25 mouse cellular contexts compared by ENCODE assay signal in the genomic region with DNA sequence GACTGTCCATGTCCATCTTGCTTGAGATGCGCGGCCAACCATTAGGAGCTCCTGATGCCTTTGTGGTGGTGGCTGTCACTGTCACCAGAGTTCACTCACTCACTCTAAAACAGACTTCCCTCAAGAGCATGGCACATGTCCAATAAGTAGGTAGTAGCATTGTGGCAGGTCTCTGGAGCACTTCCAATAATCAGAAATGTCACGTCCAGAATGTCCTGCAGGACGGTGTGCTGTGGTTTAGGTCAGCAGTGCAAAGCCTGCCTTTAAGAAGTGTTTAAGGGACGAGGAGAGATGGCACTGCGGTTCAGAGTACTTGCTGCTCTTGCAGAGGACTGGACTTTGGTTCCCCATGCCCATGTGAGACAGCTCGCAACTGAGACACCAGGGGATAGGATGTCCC.
DNase-seq lines count a peak whose midpoint lies in the region; ATAC-seq lines count a peak whose summit lies in the region.
"Had no signal": no experiment of that assay in that cellular context is flagged by ENCODE, and none has a peak within 500 bp of the region (broad histone marks: within the 10 kb centered on the region; RNA-seq: fewer than 3 reads in every experiment).

No protein-coding gene starts in this region.

- no peak overlapping the region for H3K4me2 ChIP-seq in heart, embryonic 13.5 days
- no peak overlapping the region for H3K4me2 ChIP-seq in heart, embryonic 16.5 days (ENCODE audit: low read depth, low read length)
- no peak overlapping the region for H3K4me2 ChIP-seq in kidney, embryonic 16.5 days (replicated peaks; ENCODE audit: low read depth, low read length)
- H3K4me2 ChIP-seq: embryonic facial prominence, embryonic 13.5 days; forebrain, embryonic 12.5 days; forebrain, embryonic 15.5 days; hindbrain, embryonic 12.5 days; hindbrain, embryonic 15.5 days had no signal

- H3K27ac ChIP-seq in heart, embryonic 13.5 days (replicated peaks) = peak overlapping the region; percentile 48
- H3K27ac ChIP-seq in heart, embryonic 16.5 days (ENCODE audit: low read length) = peak overlapping the region; percentile 80
- no peak overlapping the region for H3K27ac ChIP-seq in kidney, embryonic 16.5 days (ENCODE audit: low read length)
- H3K27ac ChIP-seq: embryonic facial prominence, embryonic 10.5 days; embryonic facial prominence, embryonic 13.5 days; forebrain, embryonic 12.5 days; forebrain, embryonic 15.5 days; hindbrain, embryonic 12.5 days; hindbrain, embryonic 15.5 days had no signal

- no peak for DNase-seq in heart, adult 11 months
- no peak for DNase-seq in heart, postnatal 4 days
- peak; percentile 13 for DNase-seq in kidney, postnatal 14 days
- DNase-seq in ovary, postnatal 10 days (ENCODE audit: low spot score) = no peak
- DNase-seq: adrenal gland, adult 8-10 months; adrenal gland, postnatal 25 days; cerebellum, adult 11-12 months; cerebellum, adult 8-10 months; cerebellum, postnatal 10 days; cerebellum, postnatal 36 days; embryo, embryonic 11 days; heart, adult 18-20 months; kidney, adult 2 months had no signal

- WGBS in heart, embryonic 13.5 days = 52% methylated on average over 7 of the region's 7 CpGs
- WGBS in heart, embryonic 16.5 days = 48% methylated on average over 7 of the region's 7 CpGs
- WGBS in kidney, embryonic 16.5 days = 88% methylated on average over 7 of the region's 7 CpGs

- no peaks in the 10 kb centered on the region for H3K27me3 ChIP-seq in heart, embryonic 13.5 days (replicated peaks)
- H3K27me3 ChIP-seq in heart, embryonic 16.5 days (ENCODE audit: control insufficient read depth, insufficient read depth, low read length) = no peaks in the 10 kb centered on the region
- no peaks in the 10 kb centered on the region for H3K27me3 ChIP-seq in kidney, embryonic 16.5 days (ENCODE audit: insufficient read depth, low read length)
- H3K27me3 ChIP-seq: embryonic facial prominence, embryonic 13.5 days; forebrain, embryonic 12.5 days; forebrain, embryonic 15.5 days; hindbrain, embryonic 12.5 days; hindbrain, embryonic 15.5 days had no signal

- no peak for ATAC-seq in heart, embryonic 13.5 days (ENCODE audit: extremely low read depth, insufficient number of reproducible peaks, low FRiP score, low TSS enrichment)
- peak; percentile 56 for ATAC-seq in heart, embryonic 16.5 days (replicated peaks; ENCODE audit: extremely low read depth, insufficient read depth, low FRiP score)
- ATAC-seq in kidney, embryonic 16.5 days (ENCODE audit: low FRiP score, low TSS enrichment) = no peak
- ATAC-seq: activated CD4-positive, CD25-positive, alpha-beta regulatory T cell, adult 4 months; forebrain, embryonic 15.5 days; intestine, postnatal 0 days had no signal

- peaks cover 6% of the 10 kb centered on the region; the same call in 1 of the 2 replicates for H3K36me3 ChIP-seq in heart, embryonic 13.5 days
- no peaks in the 10 kb centered on the region for H3K36me3 ChIP-seq in heart, embryonic 16.5 days (ENCODE audit: control insufficient read depth, insufficient read depth)
- H3K36me3 ChIP-seq in kidney, embryonic 16.5 days (ENCODE audit: insufficient read depth, low read length) = no peaks in the 10 kb centered on the region
- H3K36me3 ChIP-seq: embryonic facial prominence, embryonic 13.5 days; forebrain, embryonic 12.5 days; forebrain, embryonic 15.5 days; hindbrain, embryonic 15.5 days had no signal

- no peaks in the 10 kb centered on the region for H3K9me3 ChIP-seq in heart, embryonic 13.5 days
- no peaks in the 10 kb centered on the region for H3K9me3 ChIP-seq in heart, embryonic 16.5 days (replicated peaks; ENCODE audit: control insufficient read depth, low read length)
- H3K9me3 ChIP-seq in kidney, embryonic 16.5 days (ENCODE audit: low read length) = no peaks in the 10 kb centered on the region
- H3K9me3 ChIP-seq: embryonic facial prominence, embryonic 10.5 days; embryonic facial prominence, embryonic 13.5 days; forebrain, embryonic 12.5 days; forebrain, embryonic 15.5 days; hindbrain, embryonic 12.5 days; hindbrain, embryonic 15.5 days had no signal

- H3K9ac ChIP-seq in heart, embryonic 13.5 days = no peak overlapping the region
- peak overlapping the region; percentile 35 for H3K9ac ChIP-seq in heart, embryonic 16.5 days (ENCODE audit: low read length)
- no peak overlapping the region for H3K9ac ChIP-seq in kidney, embryonic 16.5 days (replicated peaks; ENCODE audit: low read length)
- H3K9ac ChIP-seq: embryonic facial prominence, embryonic 13.5 days; forebrain, embryonic 12.5 days; forebrain, embryonic 15.5 days; hindbrain, embryonic 12.5 days; hindbrain, embryonic 15.5 days had no signal

- H3K4me1 ChIP-seq in heart, embryonic 13.5 days = peaks cover 45% of the 10 kb centered on the region
- peaks cover 36% of the 10 kb centered on the region for H3K4me1 ChIP-seq in heart, embryonic 16.5 days (ENCODE audit: control insufficient read depth, insufficient read depth, low read length)
- no peaks in the 10 kb centered on the region for H3K4me1 ChIP-seq in kidney, embryonic 16.5 days (ENCODE audit: insufficient read depth, low read length)
- H3K4me1 ChIP-seq: embryonic facial prominence, embryonic 10.5 days; embryonic facial prominence, embryonic 13.5 days; forebrain, embryonic 12.5 days; hindbrain, embryonic 12.5 days had no signal

- H3K4me3 ChIP-seq in heart, embryonic 13.5 days = no peak overlapping the region
- H3K4me3 ChIP-seq in heart, embryonic 16.5 days (ENCODE audit: low read length) = no peak overlapping the region
- no peak overlapping the region for H3K4me3 ChIP-seq in kidney, embryonic 16.5 days (ENCODE audit: low read length)
- H3K4me3 ChIP-seq: embryonic facial prominence, embryonic 10.5 days; embryonic facial prominence, embryonic 13.5 days; erythroblast, embryonic 14.5 days; forebrain, embryonic 12.5 days; forebrain, embryonic 15.5 days; hindbrain, embryonic 12.5 days; hindbrain, embryonic 15.5 days had no signal
